Mouse (Mus musculus): ENCODE results near the gene Tsks. TPM values are rescaled to one million over a fixed set of nuclear protein-coding genes. Genes with fewer than 3 reads are reported as not detected.

Tsks gene
- polyA plus RNA-seq, 1 experiment from 2014 or later = not detected

- ATAC-seq (replicated peaks) = no peak
- H3K4me1 ChIP-seq = peaks cover 35% of the 10 kb centered on the region
- 30% methylated on average over 3 of the region's 3 CpGs for WGBS
- H3K9me3 ChIP-seq = no peaks in the 10 kb centered on the region
- 0 out of 2 replicates have a peak overlapping the region, but pooled peaks have one; percentile 1 for H3K27ac ChIP-seq (replicated peaks)
- H3K9ac ChIP-seq (replicated peaks) = no peak overlapping the region
- peaks cover 29% of the 10 kb centered on the region for H3K36me3 ChIP-seq
- H3K27me3 ChIP-seq = no peaks in the 10 kb centered on the region
- H3K4me2 ChIP-seq (replicated peaks) = peak overlapping the region; percentile 60
- H3K4me3 ChIP-seq = peak overlapping the region; percentile 65
Measured at GRCm38 (mm10) chr7:44984833-44985164, 41.8 kb downstream of the Tsks start.

- ATAC-seq (replicated peaks) = peak; percentile 1
- peaks cover 21% of the 10 kb centered on the region for H3K36me3 ChIP-seq
- H3K9me3 ChIP-seq = no peaks in the 10 kb centered on the region
- H3K27ac ChIP-seq (replicated peaks) = peak overlapping the region; percentile 93
- H3K27me3 ChIP-seq = no peaks in the 10 kb centered on the region
- WGBS = 1% methylated on average over 43 of the region's 45 CpGs
- H3K4me2 ChIP-seq (replicated peaks) = peak overlapping the region; percentile 60
- peak overlapping the region; percentile 65 for H3K4me3 ChIP-seq
- peak overlapping the region; percentile 97 for H3K9ac ChIP-seq (replicated peaks)
- peaks cover 35% of the 10 kb centered on the region for H3K4me1 ChIP-seq
Measured at GRCm38 (mm10) chr7:44985595-44986191, 42.7 kb downstream of the Tsks start.

GRCm38 (mm10) chr7:44986192-44986878 lies 43.3 kb downstream of the Tsks start, which contains the start of gene Prmt1:
Prmt1 (minus strand) TSS chr7:44986568.
- Histone ChIP-seq H3K27me3 (no peaks in the 10 kb centered on the region), H3K4me3 (peak within 1 kb of the TSS; percentile 65), H3K27ac (replicated peaks) (peak within 1 kb of the TSS; percentile 95), H3K36me3 (peaks cover 18% of the 10 kb centered on the region), H3K9me3 (no peaks in the 10 kb centered on the region), H3K4me2 (replicated peaks) (peak within 1 kb of the TSS; percentile 69), H3K4me1 (peaks cover 35% of the 10 kb centered on the region), H3K9ac (replicated peaks) (peak within 1 kb of the TSS; percentile 97)
- WGBS = under 1% methylated on average over 42 of the region's 42 CpGs
- peak; percentile 97 for ATAC-seq (replicated peaks)

- H3K4me2 ChIP-seq (replicated peaks) = peak overlapping the region; percentile 69
- H3K27ac ChIP-seq (replicated peaks) = peak overlapping the region; percentile 95
- no peaks in the 10 kb centered on the region for H3K27me3 ChIP-seq
- H3K9ac ChIP-seq (replicated peaks) = peak overlapping the region; percentile 67
- H3K36me3 ChIP-seq = peaks cover 10% of the 10 kb centered on the region
- peak; percentile 21 for ATAC-seq (replicated peaks)
- H3K4me1 ChIP-seq = peaks cover 35% of the 10 kb centered on the region
- peak overlapping the region; percentile 65 for H3K4me3 ChIP-seq
- H3K9me3 ChIP-seq = no peaks in the 10 kb centered on the region
- under 1% methylated on average over 29 of the region's 29 CpGs for WGBS
Measured at GRCm38 (mm10) chr7:44986879-44987718, 44.1 kb downstream of the Tsks start.

- WGBS = 11% methylated on average over 10 of the region's 10 CpGs
- Histone ChIP-seq H3K4me3 (peak overlapping the region; percentile 63), H3K27ac (replicated peaks) (0 out of 2 replicates have a peak overlapping the region, but pooled peaks have one; percentile 4), H3K27me3 (no peaks in the 10 kb centered on the region), H3K4me1 (peaks cover 26% of the 10 kb centered on the region), H3K4me2 (replicated peaks) (peak overlapping the region; percentile 76), H3K9ac (replicated peaks) (peak overlapping the region; percentile 41), H3K36me3 (peaks cover 15% of the 10 kb centered on the region), H3K9me3 (no peaks in the 10 kb centered on the region)
- no peak for ATAC-seq (replicated peaks)
Measured at GRCm38 (mm10) chr7:44996672-44997071, 53.7 kb downstream of the Tsks start.

- under 1% methylated on average over 43 of the region's 43 CpGs for WGBS
- Histone ChIP-seq H3K36me3 (peaks cover 23% of the 10 kb centered on the region), H3K27ac (replicated peaks) (peak within 1 kb of the TSS; percentile 82), H3K27me3 (no peaks in the 10 kb centered on the region), H3K4me3 (peak within 1 kb of the TSS; percentile 63), H3K9me3 (no peaks in the 10 kb centered on the region), H3K4me2 (replicated peaks) (peak within 1 kb of the TSS; percentile 76), H3K9ac (replicated peaks) (peak within 1 kb of the TSS; percentile 66), H3K4me1 (peaks cover 26% of the 10 kb centered on the region)
- ATAC-seq (replicated peaks) = peak; percentile 91
Measured at GRCm38 (mm10) chr7:44997231-44997939, 54.4 kb downstream of the Tsks start, which contains the start of gene Irf3. Irf3 (plus strand) TSS chr7:44997648.

- WGBS = 4% methylated on average over 15 of the region's 15 CpGs
Measured at GRCm38 (mm10) chr7:44997940-44998428, 55.0 kb downstream of the Tsks start.

GRCm38 (mm10) chr7:44998501-44998955 lies 55.5 kb downstream of the Tsks start, which contains the start of gene Bcl2l12:
Bcl2l12 (minus strand) TSS chr7:44998712.
- peak within 1 kb of the TSS; percentile 63 for H3K4me3 ChIP-seq
- H3K9me3 ChIP-seq = no peaks in the 10 kb centered on the region
- peaks cover 34% of the 10 kb centered on the region for H3K36me3 ChIP-seq
- ATAC-seq (replicated peaks) = no peak
- H3K9ac ChIP-seq (replicated peaks) = peak within 1 kb of the TSS; percentile 66
- H3K27ac ChIP-seq (replicated peaks) = peak within 1 kb of the TSS; percentile 82
- no peaks in the 10 kb centered on the region for H3K27me3 ChIP-seq
- WGBS = 3% methylated on average over 18 of the region's 18 CpGs
- peaks cover 26% of the 10 kb centered on the region for H3K4me1 ChIP-seq
- H3K4me2 ChIP-seq (replicated peaks) = peak within 1 kb of the TSS; percentile 76

More at GRCm38 (mm10) chr7:44997940-44998428, 55.0 kb downstream of the Tsks start:
- ATAC-seq (replicated peaks) = no peak; the same call in 1 of the 2 replicates
- Histone ChIP-seq H3K9me3 (no peaks in the 10 kb centered on the region), H3K36me3 (peaks cover 29% of the 10 kb centered on the region), H3K4me2 (replicated peaks) (peak overlapping the region; percentile 76), H3K4me1 (peaks cover 26% of the 10 kb centered on the region), H3K27ac (replicated peaks) (peak overlapping the region; percentile 82), H3K27me3 (no peaks in the 10 kb centered on the region), H3K4me3 (peak overlapping the region; percentile 63), H3K9ac (replicated peaks) (peak overlapping the region; percentile 66)

GRCm38 (mm10) chr7:44999753-45000152 lies 56.7 kb downstream of the Tsks start:
- Histone ChIP-seq H3K36me3 (peaks cover 44% of the 10 kb centered on the region), H3K27me3 (no peaks in the 10 kb centered on the region), H3K4me2 (replicated peaks) (no peak overlapping the region), H3K4me3 (no peak overlapping the region), H3K27ac (replicated peaks) (no peak overlapping the region), H3K4me1 (peaks cover 26% of the 10 kb centered on the region), H3K9ac (replicated peaks) (no peak overlapping the region), H3K9me3 (no peaks in the 10 kb centered on the region)
- 88% methylated on average over 11 of the region's 11 CpGs for WGBS
- no peak for ATAC-seq (replicated peaks)

GRCm38 (mm10) chr7:45000539-45001114 lies 57.6 kb downstream of the Tsks start:
- H3K27ac ChIP-seq (replicated peaks) = no peak overlapping the region
- 85% methylated on average over 21 of the region's 21 CpGs for WGBS
- peaks cover 51% of the 10 kb centered on the region for H3K36me3 ChIP-seq
- no peaks in the 10 kb centered on the region for H3K9me3 ChIP-seq
- no peak overlapping the region for H3K9ac ChIP-seq (replicated peaks)
- no peak overlapping the region for H3K4me3 ChIP-seq
- no peaks in the 10 kb centered on the region for H3K27me3 ChIP-seq
- no peak for ATAC-seq (replicated peaks)
- peaks cover 26% of the 10 kb centered on the region for H3K4me1 ChIP-seq
- no peak overlapping the region for H3K4me2 ChIP-seq (replicated peaks)

- peaks cover 16% of the 10 kb centered on the region for H3K4me1 ChIP-seq
- H3K36me3 ChIP-seq = peaks cover 69% of the 10 kb centered on the region
- no peak for ATAC-seq (replicated peaks)
- no peak overlapping the region for H3K4me2 ChIP-seq (replicated peaks)
- H3K27me3 ChIP-seq = no peaks in the 10 kb centered on the region
- no peak overlapping the region for H3K4me3 ChIP-seq
- no peak overlapping the region for H3K27ac ChIP-seq (replicated peaks)
- no peaks in the 10 kb centered on the region for H3K9me3 ChIP-seq
- H3K9ac ChIP-seq (replicated peaks) = no peak overlapping the region
- WGBS = 92% methylated on average over 7 of the region's 7 CpGs
Measured at GRCm38 (mm10) chr7:45002440-45002839, 59.4 kb downstream of the Tsks start.
